Mouse (Mus musculus) neural tube, embryonic 11.5 days (tissue): ENCODE data around the gene Svop. TPM values are rescaled to one million over a fixed set of nuclear protein-coding genes. Genes with fewer than 3 reads are reported as not detected.

ENCODE experiments used
- ATAC-seq: fragments of 200-750 bp; cut with Nextera tagmentation; 2 replicates; pipeline ENCODE4 v1.8.0; 2017; ENCODE audit warnings: moderate number of reproducible peaks, mild to moderate bottlenecking, moderate TSS enrichment, moderate library complexity; ENCODE audit not compliant: insufficient read depth, low FRiP score, low TSS enrichment
- DNase-seq: peaks from one replicate; pipeline ENCODE4 v3.0.0-alpha.2; 2015; ENCODE audit warnings: low spot score
- H3K27ac ChIP-seq: fragments of 300-500 bp; sonication (generic); 2 replicates; pipeline ENCODE4 v1.5.1; 2014; ENCODE audit warnings: low read depth, mild to moderate bottlenecking, low read length
- H3K27me3 ChIP-seq: fragments of 300-500 bp; sonication (generic); 2 replicates; pipeline ENCODE4 v1.6.1; 2014; ENCODE audit warnings: mild to moderate bottlenecking, low read length, mixed read lengths; ENCODE audit not compliant: control insufficient read depth, insufficient read depth
- H3K36me3 ChIP-seq: fragments of 300-500 bp; sonication (generic); 2 replicates; pipeline ENCODE4 v1.6.1; 2014; ENCODE audit warnings: mild to moderate bottlenecking, low read length, moderate library complexity, mixed read lengths; ENCODE audit not compliant: control insufficient read depth, insufficient read depth
- H3K4me1 ChIP-seq: fragments of 300-500 bp; sonication (generic); 2 replicates; pipeline ENCODE4 v1.6.1; 2014; ENCODE audit warnings: low read length, mixed read lengths; ENCODE audit not compliant: control insufficient read depth, insufficient read depth
- H3K4me2 ChIP-seq: fragments of 300-500 bp; sonication (generic); 2 replicates; pipeline ENCODE4 v1.6.1; 2014; ENCODE audit warnings: low read depth, mild to moderate bottlenecking, moderate library complexity
- H3K4me3 ChIP-seq: fragments of 300-500 bp; sonication (generic); 2 replicates; pipeline ENCODE4 v1.5.1; 2014; ENCODE audit warnings: low read depth, low read length
- H3K9ac ChIP-seq: fragments of 300-500 bp; sonication (generic); 2 replicates; pipeline ENCODE4 v1.6.1; 2014; ENCODE audit warnings: mild to moderate bottlenecking, low read length
- H3K9me3 ChIP-seq: fragments of 300-500 bp; sonication (generic); 2 replicates; pipeline ENCODE4 v1.6.1; 2016; ENCODE audit warnings: low read length; ENCODE audit not compliant: control insufficient read depth
- WGBS: fragments of 180-500 bp; shearing (Covaris S2); extraction: QIAGEN DNeasy Blood & Tissue Kit; methylation state at CpG from one replicate; pipeline ENCODE4 v1.1.7; 2014; 5-methylcytosine and 5-hydroxymethylcytosine counted together
- polyA plus RNA-seq: library from polyadenylated mRNA; unstranded; fragments of >200 nt; fragmentation: Nextera tagmentation; extraction: Ambion mirVana; gene quantifications from 2 replicates; pipeline ENCODE4 v1.2.1, GENCODE M21; 2014

Gene Svop
- polyA plus RNA-seq, 1 experiment from 2014 or later, result 32.9 TPM

- 83% methylated on average over 1 of the region's 1 CpGs for WGBS
- H3K36me3 ChIP-seq, result no peaks in the 10 kb centered on the region; the same call in 1 of the 2 replicates
- H3K4me3 ChIP-seq, result no peak overlapping the region
- DNase-seq, result no peak
- H3K27ac ChIP-seq, result no peak overlapping the region
- no peaks in the 10 kb centered on the region for H3K9me3 ChIP-seq
- H3K27me3 ChIP-seq, result no peaks in the 10 kb centered on the region
- no peak overlapping the region for H3K9ac ChIP-seq
- no peak overlapping the region for H3K4me2 ChIP-seq
- peaks cover 3% of the 10 kb centered on the region; the same call in 1 of the 2 replicates for H3K4me1 ChIP-seq
- no peak for ATAC-seq
These were observed 110.9 kb downstream of the Svop start for GRCm38 (mm10) chr5:113980511-113980910.

- Histone ChIP-seq H3K9me3 (no peaks in the 10 kb centered on the region), H3K27ac (no peak overlapping the region), H3K9ac (no peak overlapping the region), H3K36me3 (no peaks in the 10 kb centered on the region), H3K4me3 (no peak overlapping the region), H3K4me2 (no peak overlapping the region), H3K27me3 (no peaks in the 10 kb centered on the region), H3K4me1 (peaks cover 18% of the 10 kb centered on the region)
- ATAC-seq (no peak), DNase-seq (no peak)
- WGBS, result 82% methylated on average over 8 of the region's 8 CpGs
These were observed 114.1 kb downstream of the Svop start for GRCm38 (mm10) chr5:113977309-113977708.

Other genes with a start within 250 kb of the Svop start
- 256 and 297 TPM in 2 replicates for gene Coro1c, start 182.8 kb downstream of the Svop start, polyA plus RNA-seq
- 23.9 and 24.5 TPM in 2 replicates for gene Ssh1, start 97.7 kb downstream of the Svop start, polyA plus RNA-seq
- not detected in 2 replicates for gene Dao, start 87.9 kb downstream of the Svop start, polyA plus RNA-seq
- 12.7 and 14.5 TPM in 2 replicates for gene Usp30, start 26.1 kb downstream of the Svop start, polyA plus RNA-seq
- 12.8 and 13.1 TPM in 2 replicates for gene Alkbh2, start 36.6 kb upstream of the Svop start, polyA plus RNA-seq
- gene Ung, start 38.8 kb upstream of the Svop start, polyA plus RNA-seq, result 26.6 and 28.0 TPM in 2 replicates
- gene Acacb, start 55.0 kb upstream of the Svop start, polyA plus RNA-seq, result 0.82 and 1.8 TPM in 2 replicates
- 1.7 and 1.9 TPM in 2 replicates for gene Foxn4, start 182.2 kb upstream of the Svop start, polyA plus RNA-seq
- gene Myo1h, start 197.6 kb upstream of the Svop start, polyA plus RNA-seq, result 0.26 and 0.42 TPM in 2 replicates